Mouse (Mus musculus) left cerebral cortex, postnatal 14 days (tissue): ENCODE results near the gene Lhx2. TPM values are rescaled to one million over a fixed set of nuclear protein-coding genes. Genes with fewer than 3 reads are reported as not detected.

ENCODE experiments used
- DNase-seq, 2 experiments: peaks; one replicate each; pipeline ENCODE4 v3.0.0; 2021 to 2022; ENCODE audit warnings: low spot score in 2 of 2, mixed read lengths in 1 of 2
- intact Hi-C: fragments of 180-260 bp; cut with DNase I; formaldehyde crosslinking; loops from one replicate; pipeline ENCODE4 v1.15.1; 2025
- total RNA-seq, 2 experiments: library from RNA; stranded (reverse); gene quantifications; 2 replicates each; pipeline ENCODE4 v1.2.3; 2021

Lhx2 gene
- total RNA-seq, 2 experiments from 2014 or later: 73.2 to 85.4 TPM

DNA sequence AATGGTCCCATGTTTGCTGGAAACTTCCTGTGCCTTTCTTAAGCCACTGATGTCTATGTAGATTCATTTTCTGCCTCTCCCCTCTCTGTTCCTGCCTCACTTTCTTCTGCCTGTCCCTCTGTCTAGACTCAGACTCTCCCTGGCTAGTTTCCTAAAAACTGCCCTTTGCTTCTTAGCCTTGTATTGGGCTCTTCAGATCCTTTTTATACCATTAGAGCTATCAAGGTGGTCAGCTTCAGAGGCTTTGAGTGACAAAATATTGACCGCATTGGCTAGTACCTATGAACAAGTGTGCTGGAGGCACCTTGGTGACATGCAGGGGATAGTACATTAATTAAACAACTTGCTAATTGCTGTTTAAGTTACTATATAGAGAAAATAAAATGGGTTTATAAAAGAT is 4.5 kb downstream of the Lhx2 start:
- intact Hi-C loops: loop anchor here (10.0 kb wide), 1 partner anchor 199 kb away; no protein-coding TSS in a partner anchor
- no peak for DNase-seq

- intact Hi-C loops: loop anchor here (10.0 kb wide), 1 partner anchor 200 kb away; no protein-coding TSS in a partner anchor
Observed at GRCm38 (mm10) chr2:38344727-38345126, 5.6 kb downstream of the Lhx2 start.

GRCm38 (mm10) chr2:38346417-38346816 is 7.3 kb downstream of the Lhx2 start:
- no peak for DNase-seq
- intact Hi-C loops: loop anchor here (10.0 kb wide), 1 partner anchor 202 kb away; no protein-coding TSS in a partner anchor

More at GRCm38 (mm10) chr2:38344727-38345126, 5.6 kb downstream of the Lhx2 start:
- DNase-seq: no peak

DNA sequence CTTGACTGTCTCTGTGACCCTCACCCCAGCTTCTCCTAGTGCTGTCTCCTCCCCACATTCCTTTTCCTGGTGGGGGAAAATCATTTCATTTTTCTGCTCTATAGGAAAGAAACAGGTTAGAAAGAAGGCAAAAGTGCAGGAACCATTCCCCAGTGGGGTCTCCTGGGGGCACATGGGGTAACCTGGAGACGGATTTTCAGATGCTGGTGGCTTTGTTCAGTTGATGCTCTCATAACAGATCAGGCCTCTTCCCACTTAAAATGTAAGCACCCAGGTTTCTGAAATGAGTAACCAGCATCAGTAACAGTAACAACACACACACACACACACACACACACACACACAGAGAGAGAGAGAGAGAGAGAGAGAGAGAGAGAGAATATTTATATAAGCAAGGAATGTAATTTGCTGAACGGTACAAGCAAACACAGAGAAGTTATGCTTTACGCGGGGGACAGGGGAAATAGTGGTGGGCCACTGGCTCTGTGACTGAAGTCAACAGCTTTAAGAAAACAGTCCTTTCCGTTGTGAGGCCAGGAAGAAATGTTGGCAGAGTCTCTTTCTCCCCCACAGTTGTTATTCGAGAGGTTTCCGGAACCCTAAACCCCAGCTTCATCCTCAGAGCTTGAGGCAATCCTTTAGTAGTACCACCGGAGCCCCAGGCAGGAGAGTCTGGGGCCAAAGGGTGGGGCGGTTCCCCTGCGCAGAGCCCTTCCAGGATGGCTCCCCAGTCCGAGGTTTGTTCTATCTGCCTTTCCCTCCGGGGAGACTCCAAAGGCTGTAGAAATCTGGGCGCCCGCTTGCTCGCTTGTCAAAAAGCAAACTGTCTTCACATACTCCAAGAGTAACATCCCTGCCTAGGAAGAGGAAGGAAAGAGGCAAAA is 8.0 kb downstream of the Lhx2 start:
- DNase-seq: no peak

GRCm38 (mm10) chr2:38347811-38348551 is 8.9 kb downstream of the Lhx2 start:
- no peak for DNase-seq
- intact Hi-C loops: loop anchor here (10.0 kb wide), 1 partner anchor 203 kb away; no protein-coding TSS in a partner anchor

More for the DNA sequence above, 8.0 kb downstream of the Lhx2 start:
- intact Hi-C loops: loop anchor here (10.0 kb wide), 1 partner anchor 202 kb away; no protein-coding TSS in a partner anchor

DNA sequence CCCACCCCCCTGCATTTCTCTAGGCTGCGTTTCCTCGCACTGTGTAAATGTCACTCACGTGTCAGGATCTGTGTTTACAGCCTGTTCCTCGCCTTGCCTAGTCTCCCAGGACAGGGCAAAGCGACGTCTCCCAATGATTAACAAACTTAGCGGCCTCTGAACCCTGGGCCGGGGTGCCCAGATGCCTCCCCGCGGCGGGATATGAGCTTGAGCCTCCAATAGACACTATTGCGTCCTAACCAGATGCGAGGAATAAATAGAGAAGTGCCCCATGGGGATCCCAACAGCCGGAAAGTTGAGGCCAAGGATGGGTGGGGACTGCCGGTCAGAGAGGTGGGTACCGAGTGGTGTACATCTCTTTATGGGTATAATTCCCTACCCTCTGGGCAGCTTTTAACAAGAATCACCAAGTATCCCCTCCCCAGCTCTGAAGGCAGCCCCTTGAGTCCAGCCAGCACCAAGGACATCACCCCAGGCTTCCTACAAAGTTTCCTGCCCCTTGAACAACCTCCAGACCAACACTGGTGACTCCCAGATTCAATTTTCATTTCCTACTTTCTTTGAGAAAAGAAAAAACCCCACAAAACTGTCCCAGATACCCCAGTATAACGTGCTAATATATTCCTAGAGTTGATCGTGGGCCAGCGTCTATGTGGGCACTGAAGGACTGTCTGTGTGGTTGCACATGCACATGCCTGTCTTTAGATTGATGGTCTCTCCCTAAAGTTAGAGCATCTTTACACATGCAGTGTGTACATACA is 9.8 kb downstream of the Lhx2 start:
- intact Hi-C loops: loop anchor here (10.0 kb wide), 1 partner anchor 204 kb away; no protein-coding TSS in a partner anchor
- DNase-seq: no peak

GRCm38 (mm10) chr2:38349447-38350350 is 10.6 kb downstream of the Lhx2 start:
- DNase-seq: no peak

GRCm38 (mm10) chr2:38350386-38350785 is 11.3 kb downstream of the Lhx2 start:
- DNase-seq: no peak
- intact Hi-C loops: loop anchor here (5.0 kb wide), 1 partner anchor 423 kb away; no protein-coding TSS in a partner anchor

More at GRCm38 (mm10) chr2:38349447-38350350, 10.6 kb downstream of the Lhx2 start:
- intact Hi-C loops: loop anchor here (5.0 to 10.0 kb wide), 2 partner anchors 205 to 422 kb away; no protein-coding TSS in a partner anchor

GRCm38 (mm10) chr2:38350796-38351195 is 11.7 kb downstream of the Lhx2 start:
- peak; percentile 83 to 90 for DNase-seq
- intact Hi-C loops: loop anchor here (5.0 kb wide), 1 partner anchor 423 kb away; no protein-coding TSS in a partner anchor

- DNase-seq: no peak
Observed at GRCm38 (mm10) chr2:38351641-38352320, 12.7 kb downstream of the Lhx2 start.

DNA sequence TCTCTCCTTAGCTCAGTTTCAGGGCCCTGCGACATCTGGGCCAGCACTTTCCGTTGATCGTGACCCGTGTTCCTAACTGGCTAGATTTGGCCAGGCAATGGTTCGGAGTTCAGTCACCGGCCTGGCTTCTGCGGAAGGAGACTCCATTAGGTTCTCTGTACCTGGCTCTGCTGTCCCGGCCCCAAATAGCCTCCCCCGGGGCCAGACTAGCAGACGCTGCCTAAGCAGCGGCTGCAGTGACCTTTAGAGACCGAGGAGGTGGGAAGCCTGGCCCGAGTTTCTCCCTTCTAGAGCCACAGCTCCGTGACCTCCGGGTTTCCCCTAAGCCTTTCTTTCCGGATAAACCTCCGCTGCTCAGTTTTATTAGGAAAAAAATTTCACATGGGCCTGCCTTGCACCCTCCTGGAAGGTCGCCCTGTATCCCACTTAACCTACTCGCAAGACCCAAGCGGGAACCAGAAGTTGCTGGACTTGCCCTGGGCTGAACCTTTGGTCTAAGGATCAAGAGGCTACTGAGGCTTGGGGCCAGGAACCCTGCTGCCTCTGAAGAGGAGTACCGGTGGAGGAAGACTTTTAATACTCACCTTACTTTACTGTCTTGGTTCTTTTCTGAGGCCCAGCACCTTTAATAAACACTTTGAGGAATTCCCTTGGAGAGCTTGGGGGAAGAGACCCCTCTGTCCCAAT is 13.4 kb downstream of the Lhx2 start:
- no peak for DNase-seq
- intact Hi-C loops: loop anchor here (5.0 kb wide), 1 partner anchor 425 kb away; no protein-coding TSS in a partner anchor

More at GRCm38 (mm10) chr2:38351641-38352320, 12.7 kb downstream of the Lhx2 start:
- intact Hi-C loops: loop anchor here (5.0 kb wide), 1 partner anchor 424 kb away; no protein-coding TSS in a partner anchor

- DNase-seq: no peak
- intact Hi-C loops: loop anchor here (5.0 kb wide), 1 partner anchor 426 kb away; no protein-coding TSS in a partner anchor
Observed at GRCm38 (mm10) chr2:38353008-38353379, 13.9 kb downstream of the Lhx2 start.

- no peak for DNase-seq
- intact Hi-C loops: loop anchor here (5.0 kb wide), 1 partner anchor 426 kb away; no protein-coding TSS in a partner anchor
Observed at GRCm38 (mm10) chr2:38353664-38354063, 14.6 kb downstream of the Lhx2 start.

GRCm38 (mm10) chr2:38354179-38354716 is 15.2 kb downstream of the Lhx2 start:
- intact Hi-C loops: loop anchor here (5.0 kb wide), 1 partner anchor 427 kb away; no protein-coding TSS in a partner anchor
- DNase-seq: no peak

DNA sequence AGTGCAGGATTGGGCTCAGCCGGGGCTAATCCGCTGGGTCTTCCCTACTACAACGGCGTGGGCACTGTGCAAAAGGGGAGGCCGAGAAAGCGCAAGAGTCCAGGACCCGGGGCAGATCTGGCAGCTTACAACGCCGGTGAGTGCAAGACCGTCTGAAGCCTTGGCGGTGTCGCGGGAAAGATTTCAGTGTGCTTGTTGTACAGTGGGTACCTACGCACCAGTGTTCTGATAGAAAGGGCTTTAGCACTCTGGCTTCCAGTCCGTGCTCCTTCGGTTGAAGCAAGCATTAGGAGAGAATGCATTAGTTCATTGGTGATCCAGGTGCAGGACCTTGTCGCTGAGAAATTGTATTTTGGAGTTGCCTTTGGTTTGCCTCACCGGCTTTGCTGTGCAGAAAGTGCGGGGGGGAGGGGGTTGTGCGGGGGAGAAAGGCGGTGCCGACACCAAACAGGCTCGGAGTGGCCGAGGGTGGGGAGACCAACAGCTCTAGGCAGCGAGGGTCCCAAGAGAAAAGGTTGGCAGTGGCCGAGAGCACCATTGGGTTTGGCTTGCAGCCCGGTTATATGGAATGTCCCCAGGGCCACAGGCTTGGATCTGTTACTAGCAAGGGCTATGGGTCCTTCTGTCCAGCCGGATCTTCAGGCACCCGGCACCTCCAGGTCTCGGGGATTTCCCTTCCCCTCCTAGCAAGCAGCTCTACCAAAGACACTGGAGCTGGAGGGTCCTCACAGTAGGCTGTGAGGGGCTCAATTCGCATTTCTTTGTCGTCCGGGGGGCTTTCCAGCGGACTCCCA is 15.8 kb downstream of the Lhx2 start:
- intact Hi-C loops: loop anchor here (5.0 kb wide), 1 partner anchor 428 kb away; no protein-coding TSS in a partner anchor
- peak in 1 of 2 experiments; percentile 20 for DNase-seq
